Mouse (Mus musculus): ENCODE results near the gene Lsm4.

DNA sequence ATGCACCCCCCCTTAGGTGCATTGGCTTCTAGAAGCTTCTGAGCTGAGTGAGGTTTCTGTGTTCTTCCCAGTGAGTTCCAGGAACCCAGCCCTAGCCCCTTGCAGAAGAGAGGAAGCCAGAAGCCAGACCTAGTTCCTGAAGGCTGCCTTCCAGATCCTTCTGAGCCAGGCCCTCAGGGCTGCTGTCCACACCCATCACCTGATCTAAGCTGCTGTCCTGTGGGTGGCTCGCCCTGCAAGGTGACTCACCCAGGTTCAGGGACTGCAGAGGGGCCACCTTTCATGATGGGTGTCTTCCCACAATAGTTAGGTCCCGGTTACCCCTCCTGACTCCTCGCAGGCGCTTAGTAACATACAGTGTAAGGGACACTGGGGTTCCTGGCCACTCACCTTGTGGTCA, 6.4 kb downstream of the Lsm4 start:
- TF ChIP-seq EP300 (optimal IDR thresholded peaks at IDR 0.05) (no peak), CTCF (IDR thresholded peaks at IDR 0.05; ENCODE audit: low read depth) (no peak)
